Mouse (Mus musculus): ENCODE results near the gene Rev3l. TPM values are rescaled to one million over a fixed set of nuclear protein-coding genes. Genes with fewer than 3 reads are reported as not detected.

Rev3l gene
- polyA plus RNA-seq (2017; shearing (Covaris generic)) = 13.3 TPM

DNA sequence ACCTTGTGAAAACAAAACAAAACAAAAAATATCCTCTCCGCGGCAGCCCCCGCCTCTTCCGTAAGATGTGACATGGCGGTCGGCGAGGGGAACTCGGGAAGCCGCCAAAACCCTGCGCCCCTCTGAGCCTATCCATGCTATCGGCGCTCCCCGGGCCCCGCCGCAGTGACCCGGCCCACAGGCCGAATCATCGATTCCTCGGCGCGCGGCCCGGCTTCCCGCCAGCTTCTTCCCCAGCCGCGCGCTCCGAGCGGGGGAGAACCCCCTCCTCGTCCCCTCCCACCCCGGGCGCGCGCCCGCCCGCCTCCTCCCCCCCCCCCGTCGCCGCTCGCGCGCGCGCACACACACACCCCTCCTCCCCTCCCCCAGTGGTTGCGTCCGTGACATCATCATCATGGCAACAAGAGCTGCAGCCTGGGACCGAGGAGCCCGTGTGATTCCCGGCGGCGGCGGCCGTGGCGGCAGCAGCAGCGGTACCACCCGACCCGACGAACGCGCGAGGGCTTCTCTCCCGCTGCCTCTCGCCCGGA, at the start of gene Rev3l:
Gene Rev3l, plus strand, starts transcription at position 383 of the 530 bp plus-strand sequence.

GRCm38 (mm10) chr10:39898874-39899371, 167.0 kb downstream of the Rev3l start, which contains the start of gene Mfsd4b4:
Mfsd4b4 (minus strand) TSS chr10:39899238.

Other genes starting within 250 kb of the Rev3l start
- 74.1 TPM for gene Traf3ip2, start 119.2 kb upstream of the Rev3l start, polyA plus RNA-seq (2017; shearing (Covaris generic))
- gene Mfsd4b4, start 167.1 kb downstream of the Rev3l start, polyA plus RNA-seq (2017; shearing (Covaris generic)) = 4.5 TPM
- gene Mfsd4b2, start 194.8 kb downstream of the Rev3l start, polyA plus RNA-seq (2017; shearing (Covaris generic)) = not detected
- gene Mfsd4b3, start 228.0 kb downstream of the Rev3l start, polyA plus RNA-seq (2017; shearing (Covaris generic)) = not detected